Mouse (Mus musculus): ENCODE results near the gene Anapc11.
"Not testable (repeated sequence)": the region's sequence is repeated elsewhere in the genome, so short reads cannot be mapped to it uniquely, and the experiment has no call there.

Anapc11 gene

GRCm38 (mm10) chr11:120598283-120598989 is at the start of gene Anapc11, which contains the start of gene Alyref:
TSS of gene Anapc11 (plus strand) at chr11:120598421.
TSS of gene Alyref (minus strand) at chr11:120598365.
- DNase-seq (ENCODE audit: low read depth, low spot score) = peak; percentile 91

- no peak for DNase-seq (ENCODE audit: low read depth, low spot score)
Observed at GRCm38 (mm10) chr11:120548786-120549167, 49.4 kb upstream of the Anapc11 start.

DNA sequence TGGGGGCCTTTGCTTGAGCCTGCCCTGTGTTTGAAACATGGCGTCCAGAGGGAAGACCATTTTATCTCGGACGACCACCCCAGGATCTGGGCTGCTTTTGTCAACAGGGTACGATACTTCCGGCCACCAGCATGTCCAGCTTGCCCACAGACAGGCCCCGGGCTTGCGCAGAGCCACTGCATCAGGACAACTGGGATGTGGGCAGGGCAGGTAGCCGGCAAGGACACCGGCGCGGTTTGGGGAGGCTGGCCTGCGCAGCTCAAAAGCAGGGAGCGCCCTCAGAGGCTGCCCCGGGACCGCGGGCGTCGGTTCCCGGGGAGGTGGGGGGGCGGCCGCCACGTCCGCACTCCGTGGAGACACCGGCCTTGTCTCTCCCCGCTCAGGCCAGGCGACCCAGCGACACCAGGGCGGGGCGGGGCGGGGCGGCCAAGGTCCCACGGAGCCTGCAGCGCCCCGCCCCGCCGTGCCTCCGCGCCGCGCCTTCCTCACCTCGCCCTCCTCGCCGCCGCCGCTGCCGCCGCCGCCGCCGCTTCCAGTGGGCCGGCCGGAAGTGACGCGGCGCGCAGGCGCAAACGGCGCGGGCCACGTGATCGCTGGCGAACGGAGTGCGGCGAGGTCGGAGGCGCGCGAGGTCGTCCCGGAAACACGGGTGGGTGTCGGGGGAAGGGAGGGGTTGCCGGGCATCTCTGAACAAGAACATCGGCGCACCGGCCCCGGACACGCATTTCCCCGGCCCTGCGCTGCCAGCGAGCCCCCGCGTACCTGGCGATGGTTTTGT is 48.9 kb upstream of the Anapc11 start, which contains the start of gene Mcrip1:
TSS of gene Mcrip1 (minus strand) at position 560 of the 778 bp plus-strand sequence.
- peak; percentile 91 for DNase-seq (ENCODE audit: low read depth, low spot score)

- DNase-seq (ENCODE audit: low read depth, low spot score) = no peak
Observed at GRCm38 (mm10) chr11:120549986-120550809, 48.0 kb upstream of the Anapc11 start.

- DNase-seq (ENCODE audit: low read depth, low spot score) = peak; percentile 94
Observed at GRCm38 (mm10) chr11:120550810-120551440, 47.3 kb upstream of the Anapc11 start, which contains the start of gene Ppp1r27. TSS of gene Ppp1r27 (minus strand) at chr11:120551132.

DNA sequence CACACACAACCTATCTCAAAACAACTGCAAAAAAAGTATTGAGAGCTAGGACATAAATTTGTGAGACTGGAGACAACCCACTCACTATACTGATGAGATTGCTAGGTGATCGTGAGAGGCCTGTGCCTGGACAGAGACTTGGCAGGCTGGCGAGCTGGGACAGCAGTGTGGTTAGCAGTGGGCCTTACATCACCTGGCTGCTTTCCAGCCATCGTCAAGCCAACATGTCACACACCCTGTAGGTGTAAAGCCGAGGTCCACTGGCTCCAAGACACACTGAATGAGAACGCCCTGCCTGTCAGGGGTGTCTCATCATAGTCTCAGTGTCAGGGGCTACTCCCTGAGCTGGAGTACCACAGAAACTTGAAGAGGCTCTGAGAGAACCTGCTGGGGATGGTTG is 45.5 kb upstream of the Anapc11 start:
- no peak for DNase-seq (ENCODE audit: low read depth, low spot score)

DNA sequence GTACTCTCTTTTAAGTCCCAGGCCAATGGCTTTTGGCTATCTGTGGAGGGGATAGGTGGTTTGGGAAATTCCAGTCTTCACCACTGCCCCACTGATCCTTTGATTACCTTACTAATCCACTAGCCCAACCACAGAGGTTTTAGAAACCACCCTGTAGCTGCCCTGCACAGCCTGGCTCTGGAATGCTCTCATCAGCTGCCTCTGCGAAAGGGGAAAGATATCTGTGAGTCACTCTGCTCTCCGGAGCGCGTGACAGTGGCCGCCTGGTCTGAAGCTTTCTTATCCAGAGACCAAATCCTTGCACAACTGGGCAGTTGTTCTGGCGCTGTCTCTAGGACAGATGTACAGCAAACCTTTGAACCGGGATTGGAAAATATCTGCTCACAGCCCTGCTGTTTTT is 43.4 kb upstream of the Anapc11 start:
- DNase-seq (ENCODE audit: low read depth, low spot score) = no peak

GRCm38 (mm10) chr11:120555260-120555659 is 43.0 kb upstream of the Anapc11 start:
- DNase-seq (ENCODE audit: low read depth, low spot score) = no peak

DNA sequence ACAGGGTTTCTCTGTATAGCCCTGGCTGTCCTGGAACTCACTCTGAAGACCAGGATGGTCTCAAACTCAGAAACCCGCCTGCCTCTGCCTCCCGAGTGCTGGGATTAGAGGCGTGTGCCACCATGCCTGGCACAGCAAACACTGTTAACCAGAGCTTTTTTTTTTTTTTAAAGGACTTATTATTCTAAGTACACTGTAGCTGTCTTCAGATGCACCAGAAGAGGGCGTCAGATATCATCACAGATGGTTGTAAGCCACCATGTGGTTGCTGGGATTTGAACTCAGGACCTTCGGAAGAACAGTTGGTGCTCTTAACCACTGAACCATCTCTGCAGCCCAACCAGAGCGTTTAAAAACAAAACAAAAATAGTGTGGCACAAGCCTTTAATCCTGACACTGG is 39.4 kb upstream of the Anapc11 start:
- not testable (repeated sequence) for DNase-seq (ENCODE audit: low read depth, low spot score)

DNA sequence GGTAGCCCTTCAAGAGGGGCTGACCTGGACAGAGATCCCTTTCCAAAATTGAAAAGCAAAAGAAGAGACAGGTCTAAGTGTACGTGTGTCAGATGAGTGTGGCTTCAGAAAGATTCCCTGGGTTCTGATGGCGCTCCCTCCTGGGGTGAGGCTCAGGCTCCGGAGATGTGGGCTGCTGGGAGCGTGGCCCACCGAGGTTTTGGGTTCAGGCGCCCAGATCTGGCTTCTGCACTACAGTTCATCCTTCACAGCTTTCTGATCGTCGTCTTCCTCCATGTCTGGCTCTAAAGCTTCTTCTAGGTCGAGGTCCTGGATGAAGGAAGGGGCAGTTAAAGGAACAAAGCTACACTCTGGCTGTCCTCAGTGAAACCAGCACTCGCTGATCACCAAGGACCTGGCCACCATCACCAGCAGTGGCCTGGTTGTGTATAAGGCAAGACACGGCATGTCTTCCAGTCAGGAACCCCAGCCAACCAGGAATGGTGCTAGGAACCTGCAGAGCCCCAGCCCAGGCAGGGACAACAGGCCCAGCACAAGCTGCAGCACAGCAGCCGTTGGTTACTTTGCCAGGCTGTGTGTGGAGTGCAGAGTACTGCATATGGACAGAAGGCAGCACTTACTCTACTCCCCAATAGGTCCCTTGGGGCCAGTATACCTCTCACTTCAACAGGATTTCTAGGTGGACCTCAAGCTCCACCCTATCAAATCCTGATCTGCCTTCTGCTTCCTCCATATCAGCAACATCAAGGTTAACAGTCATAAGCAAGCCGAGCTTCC is 37.1 kb upstream of the Anapc11 start:
- DNase-seq (ENCODE audit: low read depth, low spot score) = no peak

GRCm38 (mm10) chr11:120562949-120563348 is 35.3 kb upstream of the Anapc11 start:
- DNase-seq (ENCODE audit: low read depth, low spot score) = no peak

GRCm38 (mm10) chr11:120565114-120565513 is 33.1 kb upstream of the Anapc11 start:
- no peak for DNase-seq (ENCODE audit: low read depth, low spot score)

DNA sequence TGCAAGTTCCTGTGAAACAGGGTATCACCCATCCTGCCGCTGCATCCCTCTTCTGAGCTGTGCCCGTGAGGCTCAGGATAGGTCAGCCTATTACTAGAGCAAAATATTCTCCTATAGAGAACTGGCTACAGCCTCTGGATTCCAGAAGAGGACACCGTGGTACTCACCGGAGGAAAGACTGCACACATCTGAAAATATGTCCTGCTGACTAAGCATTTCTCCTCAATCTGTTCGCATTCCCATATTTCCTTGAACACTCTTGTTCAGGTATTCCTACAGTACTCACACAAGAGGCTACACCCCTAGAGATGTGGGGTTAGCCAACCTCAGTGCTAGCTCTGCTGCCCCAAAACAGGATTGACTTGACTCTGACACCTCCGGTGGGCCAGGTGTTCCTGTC is 29.9 kb upstream of the Anapc11 start:
- no peak for DNase-seq (ENCODE audit: low read depth, low spot score)

GRCm38 (mm10) chr11:120571122-120571521 is 27.1 kb upstream of the Anapc11 start:
- DNase-seq (ENCODE audit: low read depth, low spot score) = no peak

DNA sequence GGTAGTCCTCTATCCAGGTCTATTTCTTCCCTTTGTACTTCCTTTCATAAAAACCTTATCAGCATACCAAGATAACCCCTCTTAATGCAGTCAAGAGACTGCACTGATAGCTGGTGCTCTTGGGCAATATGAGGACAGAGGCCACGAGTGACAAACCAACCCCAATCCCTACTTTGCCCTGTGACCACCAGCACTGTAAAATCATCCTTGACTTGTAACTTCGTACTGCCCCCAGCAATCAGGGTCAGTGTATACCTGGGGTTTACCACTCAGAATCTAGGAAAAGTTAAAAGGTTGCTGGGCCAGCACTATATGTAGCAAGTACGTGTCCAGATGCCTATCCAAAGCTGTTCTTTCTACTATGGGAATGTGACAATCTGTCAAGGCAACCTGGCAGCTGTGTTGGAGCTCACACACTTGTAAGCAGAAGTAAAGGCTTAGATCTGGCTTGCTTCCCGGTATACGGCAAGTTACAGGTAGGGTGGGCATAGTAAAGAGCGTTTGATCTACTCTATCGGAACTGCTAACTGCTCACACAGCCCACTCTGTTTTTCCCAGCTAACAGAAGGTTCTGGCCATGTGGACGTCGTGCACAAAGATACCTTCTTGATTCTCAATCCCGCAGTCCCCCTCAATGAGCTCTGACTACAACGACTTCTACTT is 26.3 kb upstream of the Anapc11 start:
- no peak for DNase-seq (ENCODE audit: low read depth, low spot score)

GRCm38 (mm10) chr11:120572417-120572751 is 25.8 kb upstream of the Anapc11 start:
- DNase-seq (ENCODE audit: low read depth, low spot score) = no peak

- peak; percentile 100 for DNase-seq (ENCODE audit: low read depth, low spot score)
Observed at GRCm38 (mm10) chr11:120572752-120573584, 25.3 kb upstream of the Anapc11 start, which contains the start of gene P4hb. TSS of gene P4hb (minus strand) at chr11:120573253.

- DNase-seq (ENCODE audit: low read depth, low spot score) = no peak
Observed at GRCm38 (mm10) chr11:120573585-120574277, 24.5 kb upstream of the Anapc11 start.

DNA sequence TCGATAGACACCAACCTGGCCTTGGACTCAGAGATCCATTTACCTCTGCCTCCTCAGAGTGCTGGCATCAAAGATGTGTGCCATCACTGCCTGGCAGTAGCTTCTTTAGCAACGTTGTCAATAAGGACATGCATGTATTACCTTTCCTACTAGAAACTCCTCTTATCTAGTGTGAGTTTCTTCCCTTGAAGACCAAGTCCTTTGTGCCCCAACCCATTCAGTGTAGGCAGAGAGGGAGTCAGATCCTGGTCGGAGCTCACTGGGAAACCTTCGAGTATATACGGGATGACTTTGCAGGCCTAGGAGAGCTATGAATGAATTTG is 24.0 kb upstream of the Anapc11 start:
- DNase-seq (ENCODE audit: low read depth, low spot score) = no peak
